14 mouse cellular contexts compared by ENCODE assay signal in genomic region chr4:65686258-65687005, GRCm38 (mm10).
DNase-seq lines count a peak whose midpoint lies in the region; ATAC-seq lines count a peak whose summit lies in the region.
"Had no signal": no experiment of that assay in that cellular context is flagged by ENCODE, and none has a peak within 500 bp of the region (broad histone marks: within the 10 kb centered on the region; RNA-seq: fewer than 3 reads in every experiment).

No protein-coding gene starts in this region.

- no peak overlapping the region for H3K4me3 ChIP-seq in embryonic facial prominence, embryonic 11.5 days (ENCODE audit: low read depth, low read length)
- no peak overlapping the region for H3K4me3 ChIP-seq in embryonic facial prominence, embryonic 10.5 days
- no peak overlapping the region for H3K4me3 ChIP-seq in hindbrain, embryonic 13.5 days
- H3K4me3 ChIP-seq in midbrain, embryonic 15.5 days, result no peak overlapping the region
- H3K4me3 ChIP-seq: heart, embryonic 13.5 days had no signal

- WGBS in embryonic facial prominence, embryonic 11.5 days, result 36% methylated on average over 3 of the region's 3 CpGs
- WGBS in embryonic facial prominence, embryonic 10.5 days, result 44% methylated on average over 3 of the region's 3 CpGs
- WGBS in hindbrain, embryonic 13.5 days, result 29% methylated on average over 3 of the region's 3 CpGs
- 24% methylated on average over 3 of the region's 3 CpGs for WGBS in midbrain, embryonic 15.5 days

- H3K27me3 ChIP-seq in embryonic facial prominence, embryonic 11.5 days (ENCODE audit: control insufficient read depth, insufficient read depth, low read length), result no peaks in the 10 kb centered on the region
- H3K27me3 ChIP-seq in embryonic facial prominence, embryonic 10.5 days (replicated peaks; ENCODE audit: low read depth, poor library complexity, severe bottlenecking), result no peaks in the 10 kb centered on the region
- no peaks in the 10 kb centered on the region for H3K27me3 ChIP-seq in hindbrain, embryonic 13.5 days
- no peaks in the 10 kb centered on the region for H3K27me3 ChIP-seq in midbrain, embryonic 15.5 days (replicated peaks)
- H3K27me3 ChIP-seq: heart, embryonic 13.5 days had no signal

- ATAC-seq in embryonic facial prominence, embryonic 11.5 days (replicated peaks; ENCODE audit: insufficient number of reproducible peaks, low FRiP score, low TSS enrichment, low read depth), result peak; percentile 56; the same call in 1 of the 2 replicates
- ATAC-seq in hindbrain, embryonic 13.5 days (ENCODE audit: low FRiP score), result peak; percentile 74
- peak; percentile 88 for ATAC-seq in midbrain, embryonic 15.5 days (replicated peaks)

- no peaks in the 10 kb centered on the region for H3K4me1 ChIP-seq in embryonic facial prominence, embryonic 11.5 days (ENCODE audit: control insufficient read depth, insufficient read depth, low read length)
- peaks cover 11% of the 10 kb centered on the region for H3K4me1 ChIP-seq in embryonic facial prominence, embryonic 10.5 days
- peaks cover 13% of the 10 kb centered on the region for H3K4me1 ChIP-seq in hindbrain, embryonic 13.5 days (replicated peaks)
- H3K4me1 ChIP-seq in midbrain, embryonic 15.5 days, result peaks cover 10% of the 10 kb centered on the region
- H3K4me1 ChIP-seq: heart, embryonic 13.5 days had no signal

- H3K4me2 ChIP-seq in embryonic facial prominence, embryonic 11.5 days (ENCODE audit: low read depth, low read length), result no peak overlapping the region
- H3K4me2 ChIP-seq in hindbrain, embryonic 13.5 days, result no peak overlapping the region
- no peak overlapping the region for H3K4me2 ChIP-seq in midbrain, embryonic 15.5 days
- H3K4me2 ChIP-seq: heart, embryonic 13.5 days had no signal

- H3K9ac ChIP-seq in embryonic facial prominence, embryonic 11.5 days (replicated peaks; ENCODE audit: low read length), result no peak overlapping the region
- no peak overlapping the region for H3K9ac ChIP-seq in hindbrain, embryonic 13.5 days
- H3K9ac ChIP-seq in midbrain, embryonic 15.5 days, result no peak overlapping the region
- H3K9ac ChIP-seq: heart, embryonic 13.5 days had no signal

- no peaks in the 10 kb centered on the region for H3K36me3 ChIP-seq in embryonic facial prominence, embryonic 11.5 days (replicated peaks; ENCODE audit: control insufficient read depth, insufficient read depth, low read depth, low read length)
- H3K36me3 ChIP-seq in embryonic facial prominence, embryonic 10.5 days (replicated peaks), result no peaks in the 10 kb centered on the region
- no peaks in the 10 kb centered on the region for H3K36me3 ChIP-seq in hindbrain, embryonic 13.5 days
- H3K36me3 ChIP-seq in midbrain, embryonic 15.5 days (replicated peaks), result no peaks in the 10 kb centered on the region
- H3K36me3 ChIP-seq: heart, embryonic 13.5 days had no signal

- no peak overlapping the region for H3K27ac ChIP-seq in embryonic facial prominence, embryonic 11.5 days (replicated peaks; ENCODE audit: low read depth, low read length)
- no peak overlapping the region for H3K27ac ChIP-seq in embryonic facial prominence, embryonic 10.5 days (replicated peaks)
- H3K27ac ChIP-seq in hindbrain, embryonic 13.5 days, result peak overlapping the region; percentile 44
- H3K27ac ChIP-seq in midbrain, embryonic 15.5 days, result peak overlapping the region; percentile 63
- H3K27ac ChIP-seq: heart, embryonic 13.5 days; kidney, postnatal 0 days had no signal

- no peaks in the 10 kb centered on the region for H3K9me3 ChIP-seq in embryonic facial prominence, embryonic 11.5 days (replicated peaks; ENCODE audit: control insufficient read depth, low read length)
- H3K9me3 ChIP-seq in embryonic facial prominence, embryonic 10.5 days, result no peaks in the 10 kb centered on the region
- H3K9me3 ChIP-seq in hindbrain, embryonic 13.5 days, result no peaks in the 10 kb centered on the region
- H3K9me3 ChIP-seq in midbrain, embryonic 15.5 days, result no peaks in the 10 kb centered on the region
- H3K9me3 ChIP-seq: heart, embryonic 13.5 days had no signal

- no peak for DNase-seq in embryonic facial prominence, embryonic 11.5 days (ENCODE audit: low spot score)
- DNase-seq in embryonic facial prominence, embryonic 10.5 days (ENCODE audit: low spot score), result no peak
- DNase-seq in adrenal gland, adult 18-20 months (ENCODE audit: low spot score in 2 of 2), result no peak
- no peak for DNase-seq in adrenal gland, adult 2 months
- DNase-seq in right cerebral cortex, postnatal 10 days (ENCODE audit: low spot score in 2 of 2), result no peak
- no peak for DNase-seq in cerebellum, postnatal 14 days
- DNase-seq: adrenal gland, postnatal 10 days; gastrocnemius, postnatal 10 days; liver; spleen, adult 18-20 months had no signal

Comparison
In these comparisons a context has a peak if more than half of its experiments do, and no peak if none do; other contexts are left out.
1. H3K27ac ChIP-seq: peak in hindbrain, embryonic 13.5 days (single experiment) and midbrain, embryonic 15.5 days (single experiment); none in embryonic facial prominence, embryonic 11.5 days (single experiment) and embryonic facial prominence, embryonic 10.5 days (single experiment).
2. Peak in every context shown above with its lines, with median percentiles within 50 percentile points of each other: ATAC-seq.